Mouse (Mus musculus) liver, embryonic 14.5 days (tissue): ENCODE results near the gene Pde4a.

Source experiments
- CTCF ChIP-seq: IDR thresholded peaks from 2 replicates; pipeline ENCODE4 v1.5.1; 2016; ENCODE audit warnings: antibody characterized with exemption, low read depth, control low read depth
- EP300 ChIP-seq: IDR thresholded peaks from 2 replicates; pipeline ENCODE4 v1.6.1; 2016; ENCODE audit warnings: antibody characterized with exemption, low read depth

DNA sequence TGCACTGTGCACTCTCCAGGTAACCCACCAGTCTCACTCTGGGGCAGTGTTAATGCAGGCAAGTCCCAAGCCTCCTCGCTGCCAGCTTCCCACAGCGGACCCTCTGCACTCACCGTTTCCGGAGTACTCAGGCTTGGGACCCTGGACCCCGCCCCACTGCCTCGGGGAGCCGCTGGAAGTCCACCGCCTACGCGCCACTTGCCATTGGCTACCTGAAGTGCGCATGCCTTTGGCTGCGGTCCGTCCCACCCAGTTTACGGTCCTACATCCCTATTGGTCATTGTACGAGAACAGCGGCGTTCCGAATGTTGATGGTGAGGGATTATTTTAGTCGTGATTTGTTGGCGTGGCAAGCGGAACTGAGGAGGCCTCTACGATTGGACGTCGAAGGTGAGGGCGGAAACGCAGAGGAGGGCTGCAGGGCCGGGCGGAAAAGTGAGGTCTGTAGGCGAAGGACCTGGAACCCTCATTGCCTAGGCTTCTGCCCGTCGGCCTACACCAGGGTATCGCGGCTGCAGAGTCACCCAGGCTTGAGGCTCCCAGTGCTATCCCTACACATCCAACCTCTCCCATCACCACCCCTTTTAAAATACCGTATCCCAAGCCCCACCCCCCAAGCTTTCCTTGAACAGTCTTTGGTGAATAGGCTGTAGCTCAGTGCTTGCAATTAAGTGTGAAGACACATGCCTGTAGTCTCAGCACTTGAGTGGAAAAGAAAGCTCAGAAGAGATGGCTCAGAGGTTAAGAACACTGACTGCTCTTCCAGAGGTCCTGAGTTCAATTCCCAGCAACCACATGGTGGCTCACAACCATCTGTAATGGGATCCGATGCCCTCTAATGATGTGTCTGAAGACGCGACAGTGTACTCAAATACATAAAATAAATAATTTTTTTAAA is 34.2 kb upstream of the Pde4a start, which contains the start of gene Tyk2:
- TF ChIP-seq CTCF (0 out of 2 replicates have a peak, but pooled peaks have one; percentile 10), EP300 (no peak)
